Mouse (Mus musculus): Measurements from ENCODE around the gene Atg9a.

- TF ChIP-seq POLR2A (IDR thresholded peaks at IDR 0.05; ENCODE audit: extremely low read depth, insufficient read depth, low read length): 0 out of 2 replicates have a peak, but pooled peaks have one; percentile 22
- no peak for TF ChIP-seq CTCF (IDR thresholded peaks at IDR 0.05; ENCODE audit: extremely low read depth, insufficient read depth, low read length)
These were observed 20.5 kb upstream of the Atg9a start for GRCm38 (mm10) chr1:75212542-75212941.

Measured in cortical plate, adult 2 months (tissue).